Comparison of ENCODE assay signal across 8 mouse cellular contexts in genomic region chr11:115366039-115366705, GRCm38 (mm10). TPM values are rescaled to one million over a fixed set of nuclear protein-coding genes. Genes with fewer than 3 reads are reported as not detected.
DNase-seq lines count a peak whose midpoint lies in the region; ATAC-seq and TF ChIP-seq lines count a peak whose summit lies in the region.

No protein-coding gene starts in this region.

- H3K9ac ChIP-seq in limb, embryonic 12.5 days (replicated peaks) = no peak overlapping the region
- no peak overlapping the region for H3K9ac ChIP-seq in heart, postnatal 0 days (replicated peaks; ENCODE audit: low read depth, low read length)

- DNase-seq in limb, embryonic 10.5 days (ENCODE audit: low spot score) = no peak
- DNase-seq in cerebellum, postnatal 10 days = peak; percentile 73 to 74
- no peak for DNase-seq in heart, postnatal 0 days (ENCODE audit: low spot score)
- peak; percentile 58 for DNase-seq in naive thymus-derived CD4-positive, alpha-beta T cell, adult 2 months (ENCODE audit: low read depth)
- DNase-seq in ovary, postnatal 36 days (ENCODE audit: low spot score) = no peak

- H3K4me3 ChIP-seq in limb, embryonic 12.5 days (replicated peaks) = no peak overlapping the region
- H3K4me3 ChIP-seq in limb, embryonic 10.5 days = no peak overlapping the region
- peak overlapping the region; percentile 68 for H3K4me3 ChIP-seq in heart, postnatal 0 days (ENCODE audit: low read depth, low read length)

- no peaks in the 10 kb centered on the region for H3K9me3 ChIP-seq in limb, embryonic 12.5 days
- no peaks in the 10 kb centered on the region for H3K9me3 ChIP-seq in limb, embryonic 10.5 days (replicated peaks)
- no peaks in the 10 kb centered on the region for H3K9me3 ChIP-seq in heart, postnatal 0 days (replicated peaks; ENCODE audit: control insufficient read depth, low read length)

- TF ChIP-seq EP300 in heart, postnatal 0 days (IDR thresholded peaks at IDR 0.05; ENCODE audit: low read depth) = no peak

- H3K27me3 ChIP-seq in limb, embryonic 12.5 days = peaks cover 78% of the 10 kb centered on the region
- peaks cover 78% of the 10 kb centered on the region for H3K27me3 ChIP-seq in limb, embryonic 10.5 days (ENCODE audit: low read depth, poor library complexity, severe bottlenecking)
- H3K27me3 ChIP-seq in heart, postnatal 0 days (ENCODE audit: control insufficient read depth, insufficient read depth, low read length) = peaks cover 17% of the 10 kb centered on the region; the same call in 1 of the 2 replicates

- H3K36me3 ChIP-seq in limb, embryonic 12.5 days = no peaks in the 10 kb centered on the region
- H3K36me3 ChIP-seq in limb, embryonic 10.5 days = no peaks in the 10 kb centered on the region
- no peaks in the 10 kb centered on the region for H3K36me3 ChIP-seq in heart, postnatal 0 days (replicated peaks; ENCODE audit: control insufficient read depth, insufficient read depth, low read length)

- no peak overlapping the region for H3K4me2 ChIP-seq in limb, embryonic 12.5 days
- peak overlapping the region; percentile 96; the same call in 1 of the 2 replicates for H3K4me2 ChIP-seq in heart, postnatal 0 days (ENCODE audit: low read depth, low read length)

- H3K27ac ChIP-seq in limb, embryonic 12.5 days = no peak overlapping the region
- no peak overlapping the region for H3K27ac ChIP-seq in limb, embryonic 10.5 days
- no peak overlapping the region for H3K27ac ChIP-seq in heart, postnatal 0 days (ENCODE audit: low read depth)

- peak; percentile 54; the same call in 1 of the 2 replicates for ATAC-seq in limb, embryonic 12.5 days (ENCODE audit: insufficient number of reproducible peaks, insufficient read depth, low FRiP score, low TSS enrichment, low read depth)
- 0 out of 2 replicates have a peak, but pooled peaks have one; percentile 22 for ATAC-seq in heart, postnatal 0 days (ENCODE audit: insufficient read depth, low read depth)
- no peak for ATAC-seq in granulocyte monocyte progenitor cell, adult 5-6 weeks (replicated peaks; ENCODE audit: poor library complexity, severe bottlenecking)
- no peak for ATAC-seq in erythroblast, adult 5-6 weeks (replicated peaks; ENCODE audit: low FRiP score, poor library complexity, severe bottlenecking)

- H3K4me1 ChIP-seq in limb, embryonic 12.5 days (replicated peaks) = peaks cover 12% of the 10 kb centered on the region
- peaks cover 18% of the 10 kb centered on the region for H3K4me1 ChIP-seq in limb, embryonic 10.5 days
- peaks cover 18% of the 10 kb centered on the region for H3K4me1 ChIP-seq in heart, postnatal 0 days (ENCODE audit: control insufficient read depth, insufficient read depth)

- 42% methylated on average over 7 of the region's 7 CpGs for WGBS in limb, embryonic 12.5 days
- WGBS in limb, embryonic 10.5 days = 44% methylated on average over 7 of the region's 7 CpGs
- WGBS in heart, postnatal 0 days = 31% methylated on average over 7 of the region's 7 CpGs

- TF ChIP-seq CTCF in heart, postnatal 0 days (IDR thresholded peaks at IDR 0.05; ENCODE audit: low read depth) = no peak

RNA-seq across cellular contexts. Expression of gene Hid1, which starts 1.4 kb away (rescaled TPM):
- 2.2 and 2.5 TPM in 2 replicates for polyA plus RNA-seq in limb, embryonic 12.5 days (2016; fragmentation: Nextera tagmentation; extraction: Ambion mirVana)
- 2.8 and 2.9 TPM in 2 replicates for polyA plus RNA-seq in limb, embryonic 10.5 days (2016; fragmentation: Nextera tagmentation; extraction: Ambion mirVana)
- total RNA-seq in heart, postnatal 0 days (2014; rRNA removed; ENCODE audit: low replicate concordance) = 8.3 and 11.9 TPM in 2 replicates
- polyA plus RNA-seq in heart, postnatal 0 days (2015; fragmentation: Nextera tagmentation; extraction: Ambion mirVana) = 5.3 and 5.4 TPM in 2 replicates
- not detected in 2 replicates for total RNA-seq in granulocyte monocyte progenitor cell, adult 5-6 weeks (2014; fragmentation: Nextera tagmentation)
- total RNA-seq in granulocyte monocyte progenitor cell, adult 5-6 weeks (2017) = not detected in 2 replicates
- total RNA-seq in erythroblast, adult 5-6 weeks (2015; ENCODE audit: low replicate concordance) = 1.2 and 5.2 TPM in 2 replicates
- 0.26 TPM in 1 of 2 replicates, not detected in the other for total RNA-seq in erythroblast, adult 5-6 weeks (2017; ENCODE audit: low replicate concordance)

RNA-seq across cellular contexts. Expression of gene Cdr2l, which starts 15.5 kb away (rescaled TPM):
- 19.7 and 19.9 TPM in 2 replicates for polyA plus RNA-seq in limb, embryonic 12.5 days (2016; fragmentation: Nextera tagmentation; extraction: Ambion mirVana)
- polyA plus RNA-seq in limb, embryonic 10.5 days (2016; fragmentation: Nextera tagmentation; extraction: Ambion mirVana) = 15.2 and 16.4 TPM in 2 replicates
- total RNA-seq in heart, postnatal 0 days (2014; rRNA removed; ENCODE audit: low replicate concordance) = 23.1 and 26.7 TPM in 2 replicates
- 5.2 and 5.6 TPM in 2 replicates for polyA plus RNA-seq in heart, postnatal 0 days (2015; fragmentation: Nextera tagmentation; extraction: Ambion mirVana)
- total RNA-seq in granulocyte monocyte progenitor cell, adult 5-6 weeks (2014; fragmentation: Nextera tagmentation) = 0.68 TPM in 1 of 2 replicates, not detected in the other
- total RNA-seq in granulocyte monocyte progenitor cell, adult 5-6 weeks (2017) = 0.67 TPM in 1 of 2 replicates, not detected in the other
- not detected in 2 replicates for total RNA-seq in erythroblast, adult 5-6 weeks (2015; ENCODE audit: low replicate concordance)
- not detected in 2 replicates for total RNA-seq in erythroblast, adult 5-6 weeks (2017; ENCODE audit: low replicate concordance)

RNA-seq across cellular contexts. Expression of gene Otop3, which starts 31.6 kb away (rescaled TPM):
- polyA plus RNA-seq in limb, embryonic 12.5 days (2016; fragmentation: Nextera tagmentation; extraction: Ambion mirVana) = not detected in 2 replicates
- polyA plus RNA-seq in limb, embryonic 10.5 days (2016; fragmentation: Nextera tagmentation; extraction: Ambion mirVana) = not detected in 2 replicates
- total RNA-seq in heart, postnatal 0 days (2014; rRNA removed; ENCODE audit: low replicate concordance) = not detected in 2 replicates
- polyA plus RNA-seq in heart, postnatal 0 days (2015; fragmentation: Nextera tagmentation; extraction: Ambion mirVana) = not detected in 2 replicates
- not detected in 2 replicates for total RNA-seq in granulocyte monocyte progenitor cell, adult 5-6 weeks (2014; fragmentation: Nextera tagmentation)
- total RNA-seq in granulocyte monocyte progenitor cell, adult 5-6 weeks (2017) = not detected in 2 replicates
- not detected in 2 replicates for total RNA-seq in erythroblast, adult 5-6 weeks (2015; ENCODE audit: low replicate concordance)
- not detected in 2 replicates for total RNA-seq in erythroblast, adult 5-6 weeks (2017; ENCODE audit: low replicate concordance)

RNA-seq across cellular contexts. Expression of gene Mrpl58, which starts 37.4 kb away (rescaled TPM):
- polyA plus RNA-seq in limb, embryonic 12.5 days (2016; fragmentation: Nextera tagmentation; extraction: Ambion mirVana) = 175 and 182 TPM in 2 replicates
- polyA plus RNA-seq in limb, embryonic 10.5 days (2016; fragmentation: Nextera tagmentation; extraction: Ambion mirVana) = 202 and 220 TPM in 2 replicates
- 107 and 285 TPM in 2 replicates for total RNA-seq in heart, postnatal 0 days (2014; rRNA removed; ENCODE audit: low replicate concordance)
- polyA plus RNA-seq in heart, postnatal 0 days (2015; fragmentation: Nextera tagmentation; extraction: Ambion mirVana) = 224 and 232 TPM in 2 replicates
- total RNA-seq in granulocyte monocyte progenitor cell, adult 5-6 weeks (2014; fragmentation: Nextera tagmentation) = 73.3 and 77.9 TPM in 2 replicates
- total RNA-seq in granulocyte monocyte progenitor cell, adult 5-6 weeks (2017) = 91.3 and 109 TPM in 2 replicates
- 19.2 and 34.4 TPM in 2 replicates for total RNA-seq in erythroblast, adult 5-6 weeks (2015; ENCODE audit: low replicate concordance)
- 18.0 and 23.0 TPM in 2 replicates for total RNA-seq in erythroblast, adult 5-6 weeks (2017; ENCODE audit: low replicate concordance)

RNA-seq across cellular contexts. Expression of gene Ush1g, which starts 44.3 kb away (rescaled TPM):
- polyA plus RNA-seq in limb, embryonic 12.5 days (2016; fragmentation: Nextera tagmentation; extraction: Ambion mirVana) = not detected in 2 replicates
- polyA plus RNA-seq in limb, embryonic 10.5 days (2016; fragmentation: Nextera tagmentation; extraction: Ambion mirVana) = not detected in 2 replicates
- total RNA-seq in heart, postnatal 0 days (2014; rRNA removed; ENCODE audit: low replicate concordance) = 0.31 TPM in 1 of 2 replicates, not detected in the other
- polyA plus RNA-seq in heart, postnatal 0 days (2015; fragmentation: Nextera tagmentation; extraction: Ambion mirVana) = 0.03 and 0.05 TPM in 2 replicates
- not detected in 2 replicates for total RNA-seq in granulocyte monocyte progenitor cell, adult 5-6 weeks (2014; fragmentation: Nextera tagmentation)
- total RNA-seq in granulocyte monocyte progenitor cell, adult 5-6 weeks (2017) = not detected in 2 replicates
- not detected in 2 replicates for total RNA-seq in erythroblast, adult 5-6 weeks (2015; ENCODE audit: low replicate concordance)
- not detected in 2 replicates for total RNA-seq in erythroblast, adult 5-6 weeks (2017; ENCODE audit: low replicate concordance)

Comparison
In these comparisons a context has a peak if more than half of its experiments do, and no peak if none do; other contexts are left out.
1. ATAC-seq: peak in limb, embryonic 12.5 days (single experiment) and heart, postnatal 0 days (single experiment); none in granulocyte monocyte progenitor cell, adult 5-6 weeks (single experiment) and erythroblast, adult 5-6 weeks (single experiment).
2. DNase-seq: peak in cerebellum, postnatal 10 days (2 of 2) and naive thymus-derived CD4-positive, alpha-beta T cell, adult 2 months (single experiment); none in limb, embryonic 10.5 days (single experiment), heart, postnatal 0 days (single experiment) and ovary, postnatal 36 days (single experiment).
3. RNA of gene Cdr2l, which starts 15.5 kb away (total RNA-seq): 23.1 to 26.7 TPM in heart, postnatal 0 days; 0.67 to 0.68 TPM in granulocyte monocyte progenitor cell, adult 5-6 weeks and not detected in erythroblast, adult 5-6 weeks; every median in the first group is over 10 times any median in the second.